Mouse (Mus musculus) heart, embryonic 10.5 days (tissue): ENCODE data around the gene Gm20388. TPM values are rescaled to one million over a fixed set of nuclear protein-coding genes. Genes with fewer than 3 reads are reported as not detected.
A peak's percentile ranks its signal among the peaks of the same experiment; 100 is the strongest.

Experiments
- DNase-seq: peaks from one replicate; pipeline ENCODE4 v3.0.0-alpha.2; 2017; ENCODE audit warnings: low spot score
- H3K27ac ChIP-seq: fragments of 300-500 bp; sonication (generic); 2 replicates; pipeline ENCODE4 v1.5.1; 2016; ENCODE audit warnings: mild to moderate bottlenecking
- H3K27me3 ChIP-seq: fragments of 300-500 bp; sonication (generic); 2 replicates; pipeline ENCODE4 v1.6.1; 2016; ENCODE audit warnings: mild to moderate bottlenecking; ENCODE audit not compliant: poor library complexity, insufficient read depth, severe bottlenecking
- H3K36me3 ChIP-seq: fragments of 300-500 bp; sonication (generic); 2 replicates; pipeline ENCODE4 v1.6.1; 2016; ENCODE audit warnings: mild to moderate bottlenecking, moderate library complexity
- H3K4me1 ChIP-seq: fragments of 300-500 bp; sonication (generic); 2 replicates; pipeline ENCODE4 v1.6.1; 2016; ENCODE audit warnings: mild to moderate bottlenecking
- H3K4me3 ChIP-seq: fragments of 300-500 bp; sonication (generic); 2 replicates; pipeline ENCODE4 v1.5.1; 2016; ENCODE audit warnings: mild to moderate bottlenecking, moderate library complexity
- H3K9me3 ChIP-seq: fragments of 300-500 bp; sonication (generic); 2 replicates; pipeline ENCODE4 v1.6.1; 2016; ENCODE audit warnings: mild to moderate bottlenecking, moderate library complexity
- WGBS: fragments of 180-500 bp; shearing (Covaris S2); methylation state at CpG from one replicate; pipeline ENCODE4 v1.1.7; 2016; 5-methylcytosine and 5-hydroxymethylcytosine counted together
- polyA plus RNA-seq: library from polyadenylated mRNA; unstranded; fragments of >200 nt; fragmentation: Nextera tagmentation; extraction: Ambion mirVana; gene quantifications from 2 replicates; pipeline ENCODE4 v1.2.1, GENCODE M21; 2016

Gm20388 gene
- polyA plus RNA-seq, 1 experiment from 2014 or later: 4.5 TPM

DNA sequence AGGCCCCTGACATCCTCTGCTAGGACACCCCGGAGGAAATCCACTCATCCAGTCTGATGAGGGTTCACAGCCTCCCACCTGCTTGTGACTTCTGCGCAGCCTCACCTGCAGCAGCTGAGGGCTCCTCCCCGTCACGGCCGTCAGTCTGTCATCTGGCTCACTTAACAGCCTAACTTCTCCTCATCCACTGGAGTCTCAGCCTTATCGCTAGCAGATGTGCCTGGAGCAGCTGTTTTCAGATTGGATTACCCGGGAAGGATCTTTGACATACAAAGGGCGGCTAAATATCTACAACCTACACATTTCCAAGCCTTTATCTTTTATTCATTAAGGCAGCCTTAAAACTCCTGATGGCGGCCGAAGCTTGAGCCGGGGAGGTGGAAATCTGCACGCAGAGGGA, 3862.8 kb downstream of the Gm20388 start:
- DNase-seq: no peak
- Histone ChIP-seq H3K27ac (no peak overlapping the region), H3K4me1 (peaks cover 26% of the 10 kb centered on the region), H3K9me3 (no peaks in the 10 kb centered on the region), H3K36me3 (no peaks in the 10 kb centered on the region), H3K4me3 (no peak overlapping the region), H3K27me3 (peaks cover 12% of the 10 kb centered on the region)
- 42% methylated on average over 12 of the region's 12 CpGs for WGBS

- no peak for DNase-seq
- Histone ChIP-seq H3K4me1 (peaks cover 19% of the 10 kb centered on the region), H3K9me3 (no peaks in the 10 kb centered on the region), H3K36me3 (no peaks in the 10 kb centered on the region), H3K27me3 (peaks cover 12% of the 10 kb centered on the region), H3K27ac (no peak overlapping the region), H3K4me3 (no peak overlapping the region)
- WGBS: 93% methylated on average over 1 of the region's 1 CpGs
Observed at GRCm38 (mm10) chr8:123774491-123774890, 3863.8 kb downstream of the Gm20388 start.

DNA sequence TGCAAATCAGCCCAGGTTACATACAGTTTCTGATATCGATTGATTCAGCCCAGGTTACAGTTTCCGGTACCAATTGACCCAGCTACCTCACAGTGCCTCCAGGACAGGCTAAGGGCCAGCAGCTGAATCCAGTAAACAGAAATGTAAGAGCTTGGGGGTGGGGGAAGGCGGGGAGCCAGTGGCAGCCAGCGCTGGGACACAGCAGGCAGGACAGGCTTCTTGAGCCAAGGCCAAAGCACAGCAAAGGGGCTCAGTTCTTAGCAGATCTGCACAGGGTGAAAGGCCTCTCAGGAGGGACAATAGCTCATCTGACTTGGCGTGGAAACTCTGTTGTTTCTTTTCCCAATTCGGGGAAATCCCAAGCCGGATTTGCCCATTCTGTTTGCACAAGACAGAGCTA, 3866.7 kb downstream of the Gm20388 start:
- H3K27ac ChIP-seq: no peak overlapping the region
- DNase-seq: no peak

GRCm38 (mm10) chr8:123780471-123780870, 3869.8 kb downstream of the Gm20388 start:
- H3K27ac ChIP-seq: no peak overlapping the region
- peaks cover 28% of the 10 kb centered on the region for H3K4me1 ChIP-seq
- WGBS: 57% methylated on average over 3 of the region's 3 CpGs
- no peaks in the 10 kb centered on the region for H3K36me3 ChIP-seq
- peaks cover 6% of the 10 kb centered on the region for H3K27me3 ChIP-seq
- DNase-seq: no peak
- H3K9me3 ChIP-seq: no peaks in the 10 kb centered on the region
- H3K4me3 ChIP-seq: no peak overlapping the region

More for the DNA sequence above, 3866.7 kb downstream of the Gm20388 start:
- H3K4me3 ChIP-seq: no peak overlapping the region
- 54% methylated on average over 7 of the region's 7 CpGs for WGBS
- peaks cover 31% of the 10 kb centered on the region for H3K4me1 ChIP-seq
- H3K36me3 ChIP-seq: no peaks in the 10 kb centered on the region
- peaks cover 13% of the 10 kb centered on the region for H3K27me3 ChIP-seq
- no peaks in the 10 kb centered on the region for H3K9me3 ChIP-seq

- Histone ChIP-seq H3K9me3 (no peaks in the 10 kb centered on the region), H3K4me3 (no peak overlapping the region), H3K36me3 (no peaks in the 10 kb centered on the region), H3K27ac (no peak overlapping the region), H3K4me1 (peaks cover 27% of the 10 kb centered on the region), H3K27me3 (peaks cover 7% of the 10 kb centered on the region)
- 53% methylated on average over 8 of the region's 8 CpGs for WGBS
- DNase-seq: no peak
Observed at GRCm38 (mm10) chr8:123781256-123781655, 3870.6 kb downstream of the Gm20388 start.

DNA sequence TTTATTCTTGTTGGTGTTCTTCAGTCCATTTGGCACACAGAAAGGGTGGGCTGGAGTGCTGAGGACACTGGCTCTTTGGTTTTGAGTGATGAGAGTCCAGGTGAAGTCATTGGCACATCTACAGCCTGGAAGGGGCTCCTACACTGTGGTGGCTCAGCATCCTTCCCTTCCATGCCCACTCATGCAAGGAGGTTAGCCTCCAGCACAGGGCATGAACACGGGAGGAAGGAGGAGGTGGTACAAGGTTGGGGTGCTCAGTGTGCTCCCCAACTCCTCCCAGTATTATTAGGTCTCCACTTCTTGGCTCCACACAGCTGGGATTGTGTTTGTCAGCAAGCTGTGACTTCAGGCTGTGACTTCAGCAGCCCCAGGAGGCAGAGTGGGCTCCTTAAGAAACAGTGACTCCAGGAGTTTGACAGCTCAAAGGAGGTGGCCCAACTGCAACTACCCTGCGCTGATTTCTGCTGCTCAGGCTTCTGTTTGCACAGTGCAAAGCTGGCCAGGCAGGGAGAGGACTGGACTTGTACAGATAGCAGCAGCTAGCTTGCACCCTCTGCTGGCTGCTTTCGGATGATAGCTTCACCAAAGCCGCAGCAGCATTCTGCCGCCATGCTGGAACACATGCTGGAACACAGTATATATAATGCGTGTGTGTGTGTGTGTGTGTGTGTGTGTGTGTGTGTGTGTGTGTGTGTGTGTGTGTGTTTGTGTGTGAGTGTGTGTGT, 3873.0 kb downstream of the Gm20388 start:
- Histone ChIP-seq H3K9me3 (no peaks in the 10 kb centered on the region), H3K4me1 (peaks cover 28% of the 10 kb centered on the region), H3K4me3 (no peak overlapping the region), H3K36me3 (no peaks in the 10 kb centered on the region), H3K27ac (no peak overlapping the region), H3K27me3 (peaks cover 14% of the 10 kb centered on the region)
- WGBS: 14% methylated on average over 6 of the region's 6 CpGs
- DNase-seq: peak; percentile 89

GRCm38 (mm10) chr8:123786166-123786565, 3875.5 kb downstream of the Gm20388 start:
- WGBS: 78% methylated on average over 6 of the region's 6 CpGs
- peaks cover 21% of the 10 kb centered on the region for H3K27me3 ChIP-seq
- DNase-seq: no peak
- no peaks in the 10 kb centered on the region for H3K9me3 ChIP-seq
- H3K27ac ChIP-seq: no peak overlapping the region
- no peaks in the 10 kb centered on the region for H3K36me3 ChIP-seq
- H3K4me1 ChIP-seq: peaks cover 24% of the 10 kb centered on the region
- no peak overlapping the region for H3K4me3 ChIP-seq

- Histone ChIP-seq H3K36me3 (no peaks in the 10 kb centered on the region), H3K27me3 (peaks cover 26% of the 10 kb centered on the region), H3K9me3 (no peaks in the 10 kb centered on the region), H3K27ac (no peak overlapping the region), H3K4me1 (peaks cover 25% of the 10 kb centered on the region), H3K4me3 (no peak overlapping the region)
- 70% methylated on average over 6 of the region's 6 CpGs for WGBS
- DNase-seq: no peak
Observed at GRCm38 (mm10) chr8:123786644-123787043, 3876.0 kb downstream of the Gm20388 start.

GRCm38 (mm10) chr8:123787254-123787897, 3876.7 kb downstream of the Gm20388 start:
- Histone ChIP-seq H3K9me3 (no peaks in the 10 kb centered on the region), H3K27me3 (peaks cover 24% of the 10 kb centered on the region), H3K27ac (no peak overlapping the region), H3K4me1 (peaks cover 28% of the 10 kb centered on the region), H3K36me3 (no peaks in the 10 kb centered on the region), H3K4me3 (peak overlapping the region; percentile 35)
- no peak for DNase-seq
- WGBS: 36% methylated on average over 21 of the region's 21 CpGs

DNA sequence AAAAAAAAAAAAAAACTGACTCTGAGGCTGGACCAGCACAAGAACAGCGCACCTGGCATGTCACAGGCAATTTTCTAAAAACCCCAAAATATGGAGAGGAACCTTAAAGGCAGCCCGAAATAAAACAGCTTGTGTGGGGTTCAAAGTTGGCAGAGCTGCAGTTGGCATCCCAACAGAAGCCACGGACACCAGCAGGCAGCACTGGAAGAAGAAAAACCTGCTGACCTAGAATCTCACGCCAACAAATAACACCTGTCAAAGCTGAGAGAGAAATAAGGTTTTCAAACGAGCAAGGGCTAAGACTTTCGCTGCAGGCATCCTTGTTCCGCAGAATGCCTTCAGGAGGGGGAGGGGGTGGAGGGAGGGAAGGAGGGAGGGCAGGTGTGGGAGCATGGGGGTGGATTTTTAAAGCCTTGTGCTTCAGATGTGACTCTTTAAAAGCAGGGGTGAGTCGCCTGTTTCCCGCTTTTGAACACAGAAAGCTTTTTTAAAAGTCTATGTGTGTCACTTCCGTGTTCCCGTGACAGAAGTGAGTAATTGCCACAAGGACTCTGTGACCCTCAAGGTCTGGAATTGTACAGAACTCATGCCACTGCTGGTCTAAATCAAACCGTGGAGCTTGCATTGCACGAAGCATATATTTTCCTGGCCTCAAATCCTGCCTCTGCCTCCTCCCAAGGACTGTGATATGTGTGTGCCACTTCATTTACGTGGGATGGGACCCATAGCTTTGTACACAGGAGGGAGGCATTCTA, 3878.0 kb downstream of the Gm20388 start:
- WGBS: 58% methylated on average over 14 of the region's 14 CpGs
- Histone ChIP-seq H3K36me3 (no peaks in the 10 kb centered on the region), H3K27ac (no peak overlapping the region), H3K27me3 (peaks cover 23% of the 10 kb centered on the region), H3K4me1 (peaks cover 27% of the 10 kb centered on the region), H3K9me3 (no peaks in the 10 kb centered on the region), H3K4me3 (no peak overlapping the region)
- DNase-seq: no peak

DNA sequence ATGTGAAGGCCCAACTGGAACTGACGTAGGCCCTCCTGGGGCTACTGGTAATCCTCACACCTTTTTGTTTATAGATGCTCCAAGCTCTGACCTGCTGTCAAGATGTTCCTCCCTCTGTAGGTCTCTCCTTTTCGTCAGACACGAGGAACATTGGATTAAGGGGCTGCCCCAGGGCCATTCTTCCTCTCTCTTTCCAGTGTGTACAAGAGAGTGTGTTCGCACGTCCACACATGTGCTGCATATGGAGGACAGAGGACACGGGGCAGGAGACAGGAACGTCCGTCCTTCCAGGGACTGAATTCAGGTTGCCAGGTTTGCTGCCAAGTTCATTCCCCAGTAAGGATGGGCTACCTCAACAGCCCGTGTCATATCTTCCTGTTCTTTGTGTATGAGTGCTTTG, 3878.8 kb downstream of the Gm20388 start:
- H3K27ac ChIP-seq: no peak overlapping the region
- peaks cover 20% of the 10 kb centered on the region; the same call in 1 of the 2 replicates for H3K4me1 ChIP-seq
- no peaks in the 10 kb centered on the region for H3K36me3 ChIP-seq
- no peaks in the 10 kb centered on the region for H3K9me3 ChIP-seq
- H3K4me3 ChIP-seq: no peak overlapping the region
- no peak for DNase-seq
- H3K27me3 ChIP-seq: peaks cover 23% of the 10 kb centered on the region
- WGBS: 65% methylated on average over 9 of the region's 9 CpGs

DNA sequence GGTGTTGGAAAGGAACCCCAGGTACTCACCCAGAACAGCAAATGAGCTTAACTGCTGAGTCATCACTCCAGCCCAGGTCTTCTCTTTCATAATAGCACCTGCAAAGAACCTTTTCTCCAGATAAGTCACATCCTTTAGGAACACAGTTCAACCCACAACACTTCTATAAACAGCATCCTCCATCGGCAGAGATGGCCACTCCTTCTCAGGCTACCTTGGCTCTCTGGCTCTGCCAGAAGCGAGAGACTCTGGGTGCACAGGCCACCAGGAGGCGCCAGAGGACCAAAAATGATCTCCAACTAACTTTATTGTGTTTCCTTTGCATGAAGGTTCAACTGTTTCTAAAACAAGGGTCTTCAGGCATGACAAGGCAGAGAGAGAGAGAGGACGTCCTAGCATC, 3879.3 kb downstream of the Gm20388 start:
- Histone ChIP-seq H3K27ac (no peak overlapping the region), H3K9me3 (no peaks in the 10 kb centered on the region), H3K27me3 (peaks cover 23% of the 10 kb centered on the region), H3K4me1 (peaks cover 20% of the 10 kb centered on the region; the same call in 1 of the 2 replicates), H3K36me3 (no peaks in the 10 kb centered on the region), H3K4me3 (no peak overlapping the region)
- WGBS: under 1% methylated on average over 4 of the region's 4 CpGs
- DNase-seq: peak; percentile 92
